Mouse (Mus musculus) liver, postnatal 0 days (tissue): Measurements from ENCODE around the gene Abcc3.

Experiments used
- CTCF ChIP-seq: sonication (generic); IDR thresholded peaks from 2 replicates; pipeline ENCODE4 v1.5.1; 2016; ENCODE audit warnings: antibody characterized with exemption, low read depth
- EP300 ChIP-seq: IDR thresholded peaks from 2 replicates; pipeline ENCODE4 v1.6.1; 2016; ENCODE audit warnings: antibody characterized with exemption, low read depth, mild to moderate bottlenecking

DNA sequence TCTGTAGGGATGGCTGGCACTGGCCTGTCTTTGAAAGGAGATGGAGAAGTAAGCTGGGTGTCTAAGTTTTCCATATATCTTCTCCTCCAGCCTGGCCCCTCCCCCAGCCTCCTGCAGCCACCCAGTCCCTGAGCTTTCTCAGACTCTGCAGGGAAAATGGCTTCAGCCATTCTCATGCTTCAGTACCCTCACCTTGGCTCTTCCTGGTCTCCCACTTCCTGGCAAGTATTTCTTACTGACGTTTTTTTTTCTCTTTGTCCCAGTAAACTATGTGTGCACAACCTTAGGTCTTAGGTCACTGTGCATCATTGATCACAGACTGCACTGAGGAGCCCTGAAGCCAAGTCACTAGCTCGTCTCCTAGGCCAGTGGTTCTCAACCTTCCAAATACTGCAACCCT is 13.7 kb downstream of the Abcc3 start:
- TF ChIP-seq CTCF = no peak
- no peak for TF ChIP-seq EP300
